Mouse (Mus musculus) kidney, adult 2 months (tissue): ENCODE data around the gene Ppp4r2.

Experiments used
- CTCF ChIP-seq: fragments of 200-500 bp; conservative IDR thresholded peaks from 2 replicates; pipeline ENCODE4 v1.5.1; 2011; ENCODE audit warnings: low read depth, mild to moderate bottlenecking, control low read depth, low read length, moderate library complexity, mixed read lengths; ENCODE audit not compliant: insufficient read depth, insufficient read length
- POLR2A ChIP-seq: fragments of 200-500 bp; IDR thresholded peaks from one replicate; pipeline ENCODE4 v1.6.1; 2011; ENCODE audit warnings: low read depth, low read length, control low read depth

GRCm38 (mm10) chr6:100873191-100873590, 39.8 kb downstream of the Ppp4r2 start:
- no peak for TF ChIP-seq POLR2A
- TF ChIP-seq CTCF: no peak
